Mouse (Mus musculus): ENCODE measurements at regions not wholly inside any gene's neighbourhood (a gene's known extent, or its start where the extent isn't known, plus 50 kb on each side); places are given as distances from the start of the nearest gene placed in this dataset.

DNA sequence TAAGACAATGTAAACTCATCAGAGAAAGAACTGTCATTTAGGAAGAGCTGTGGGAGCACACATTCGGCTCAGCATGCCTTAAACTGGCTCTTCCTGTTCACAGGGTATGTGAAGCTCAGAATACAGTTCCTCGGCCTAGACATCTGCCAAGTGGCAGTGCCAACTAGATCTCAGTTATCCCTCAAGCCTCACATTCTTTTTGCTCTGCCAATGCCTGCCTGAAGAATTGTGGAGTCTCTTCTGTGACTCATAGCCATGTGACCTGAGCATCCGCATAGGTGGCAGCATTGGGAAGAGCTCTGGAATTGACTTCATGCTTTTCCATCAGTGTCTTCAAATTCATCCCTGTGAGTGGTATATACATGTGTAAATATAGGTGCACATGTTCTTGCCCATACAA lies 59.7 kb downstream of the Prlhr start:
- 90% methylated on average over 3 of the region's 3 CpGs for WGBS
- H3K4me1 ChIP-seq (replicated peaks) = no peaks in the 10 kb centered on the region
- H3K9ac ChIP-seq = no peak overlapping the region

DNA sequence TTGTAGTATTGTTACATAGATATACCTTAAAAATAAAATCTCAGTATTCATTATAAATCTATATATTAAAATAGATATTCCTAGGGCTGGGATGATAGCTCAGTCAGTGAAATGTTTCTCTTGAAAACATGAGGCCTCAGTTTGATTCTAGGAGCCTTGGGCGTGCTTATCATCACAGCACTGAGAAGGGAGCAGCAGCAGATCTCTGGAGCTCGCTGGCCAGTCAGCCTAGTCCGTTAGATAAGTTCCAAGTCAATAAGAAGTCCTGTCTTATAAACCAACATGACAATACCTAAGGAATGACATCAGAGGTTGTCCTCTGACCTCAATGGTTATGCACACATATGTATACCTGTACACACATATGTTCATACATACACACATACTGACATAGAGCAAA lies 68.7 kb downstream of the Prlhr start:
- no peak overlapping the region for H3K4me2 ChIP-seq
- no peaks in the 10 kb centered on the region for H3K36me3 ChIP-seq
- no peak for ATAC-seq (ENCODE audit: low read depth)
- WGBS = 85% methylated on average over 3 of the region's 3 CpGs
- no peak overlapping the region for H3K4me3 ChIP-seq
- no peak overlapping the region for H3K27ac ChIP-seq (replicated peaks)
- no peak overlapping the region for H3K9ac ChIP-seq
- H3K4me1 ChIP-seq (replicated peaks) = no peaks in the 10 kb centered on the region
- no peaks in the 10 kb centered on the region for H3K27me3 ChIP-seq
- H3K9me3 ChIP-seq = no peaks in the 10 kb centered on the region

More for the DNA sequence above, 59.7 kb downstream of the Prlhr start:
- no peaks in the 10 kb centered on the region for H3K36me3 ChIP-seq
- no peaks in the 10 kb centered on the region for H3K27me3 ChIP-seq
- no peak overlapping the region for H3K4me2 ChIP-seq
- H3K9me3 ChIP-seq = no peaks in the 10 kb centered on the region
- no peak overlapping the region for H3K27ac ChIP-seq (replicated peaks)
- H3K4me3 ChIP-seq = no peak overlapping the region
- ATAC-seq (ENCODE audit: low read depth) = no peak

DNA sequence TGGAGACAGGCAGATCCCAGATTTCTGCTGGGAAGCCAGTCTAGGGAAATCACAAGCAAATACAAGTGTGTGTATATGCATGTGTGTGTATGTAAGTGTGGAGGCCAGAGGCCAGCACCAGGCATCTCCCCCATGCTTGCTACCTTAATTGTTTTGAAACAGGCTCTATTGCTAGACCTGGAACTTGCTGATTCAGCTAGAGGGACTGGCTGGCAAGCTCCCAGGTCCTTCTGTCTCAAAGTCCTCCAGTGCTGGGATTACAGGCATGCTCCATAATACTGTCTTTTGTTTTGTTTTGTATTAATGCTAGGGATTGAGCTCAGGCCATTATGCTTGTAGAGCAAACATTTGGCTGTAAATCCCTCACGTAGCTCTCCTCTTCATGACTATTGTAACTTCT lies 70.4 kb downstream of the Prlhr start:
- H3K27me3 ChIP-seq = no peaks in the 10 kb centered on the region
- H3K36me3 ChIP-seq = no peaks in the 10 kb centered on the region
- H3K4me2 ChIP-seq = no peak overlapping the region
- H3K9ac ChIP-seq = no peak overlapping the region
- WGBS = 54% methylated on average over 1 of the region's 1 CpGs
- no peak overlapping the region for H3K4me3 ChIP-seq
- no peak for ATAC-seq (ENCODE audit: low read depth)
- no peaks in the 10 kb centered on the region for H3K9me3 ChIP-seq
- H3K4me1 ChIP-seq (replicated peaks) = no peaks in the 10 kb centered on the region
- H3K27ac ChIP-seq (replicated peaks) = no peak overlapping the region

DNA sequence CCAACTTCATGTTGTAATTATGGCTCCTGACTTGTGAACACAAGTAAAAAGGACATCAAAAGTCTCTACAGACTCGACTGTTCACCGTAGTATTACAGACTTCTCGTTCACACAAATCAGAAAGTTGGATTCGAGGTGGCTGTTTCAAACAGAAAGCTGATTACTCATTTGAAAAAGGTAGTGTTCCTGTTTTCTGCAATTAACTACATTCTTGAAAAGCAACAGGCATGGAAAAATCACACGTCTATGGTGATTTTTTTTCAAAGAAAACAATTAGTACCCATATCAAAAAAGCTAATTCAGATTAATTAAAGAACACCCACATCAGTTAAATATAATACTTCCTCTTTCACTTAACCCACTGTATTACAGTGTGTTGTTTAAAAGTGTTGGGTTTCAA lies 71.5 kb downstream of the Prlhr start:
- ATAC-seq (ENCODE audit: low read depth) = no peak
- Histone ChIP-seq H3K27me3 (no peaks in the 10 kb centered on the region), H3K4me1 (replicated peaks) (no peaks in the 10 kb centered on the region), H3K9me3 (no peaks in the 10 kb centered on the region), H3K9ac (no peak overlapping the region), H3K36me3 (no peaks in the 10 kb centered on the region), H3K4me3 (no peak overlapping the region), H3K4me2 (no peak overlapping the region), H3K27ac (replicated peaks) (no peak overlapping the region)
- WGBS = 87% methylated on average over 5 of the region's 5 CpGs

DNA sequence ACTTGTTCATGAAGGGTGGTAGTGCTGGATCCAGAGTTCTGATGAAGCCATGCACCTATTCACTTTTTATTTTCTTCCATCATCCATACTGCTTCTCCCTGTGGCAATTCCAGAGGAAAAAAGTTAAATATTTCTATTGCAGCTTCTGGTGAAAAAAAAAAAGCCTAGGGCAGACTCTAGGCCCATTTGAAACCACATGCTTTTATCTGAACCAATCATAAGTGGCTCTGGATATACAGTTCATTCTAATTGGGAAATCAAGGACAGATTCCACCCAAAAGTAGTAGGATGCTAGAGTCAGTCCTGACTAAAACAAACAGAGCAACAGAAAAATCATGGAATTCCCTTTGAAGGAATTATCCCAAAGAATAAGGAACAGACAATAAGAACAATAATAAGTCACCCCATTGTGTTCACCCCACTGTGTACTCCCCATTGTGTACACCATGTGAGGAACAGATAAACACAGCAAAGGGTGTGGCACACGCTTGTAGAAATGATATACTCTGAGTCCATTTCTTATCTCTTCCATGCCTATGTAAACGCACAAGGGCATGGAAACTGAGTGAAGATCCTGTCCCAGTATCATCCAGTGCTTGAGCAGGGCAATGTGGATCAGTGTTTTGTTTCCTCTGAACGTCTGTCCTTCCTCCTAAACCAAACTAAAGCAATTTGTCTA lies 81.4 kb downstream of the Prlhr start:
- Histone ChIP-seq H3K36me3 (no peaks in the 10 kb centered on the region), H3K27me3 (no peaks in the 10 kb centered on the region), H3K4me2 (no peak overlapping the region), H3K4me1 (replicated peaks) (no peaks in the 10 kb centered on the region), H3K9me3 (no peaks in the 10 kb centered on the region), H3K9ac (no peak overlapping the region), H3K4me3 (no peak overlapping the region), H3K27ac (replicated peaks) (no peak overlapping the region)
- ATAC-seq (ENCODE audit: low read depth) = no peak
- 75% methylated on average over 3 of the region's 3 CpGs for WGBS

DNA sequence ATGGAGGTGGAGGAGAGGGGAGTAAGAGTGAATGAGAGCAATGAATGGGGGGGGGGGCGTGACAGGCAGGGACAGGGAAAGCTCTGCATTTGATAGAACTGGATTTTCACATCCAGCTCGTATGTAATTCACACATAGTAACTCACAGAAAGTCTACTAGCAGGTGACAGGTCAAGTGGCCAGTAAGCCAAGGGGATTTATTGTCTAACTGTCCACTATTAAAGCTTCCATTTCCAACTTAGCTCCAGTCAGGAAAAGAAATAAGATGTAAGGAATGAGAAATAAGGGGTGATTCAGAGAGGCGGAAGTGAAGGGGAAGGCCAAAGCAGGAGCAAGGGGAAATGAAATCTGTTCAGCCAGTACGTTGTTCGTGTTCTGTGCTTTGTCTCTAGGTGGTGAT lies 83.4 kb downstream of the Prlhr start:
- H3K9me3 ChIP-seq = no peaks in the 10 kb centered on the region
- no peak overlapping the region for H3K27ac ChIP-seq (replicated peaks)
- no peak overlapping the region for H3K9ac ChIP-seq
- WGBS = 75% methylated on average over 5 of the region's 5 CpGs
- no peaks in the 10 kb centered on the region for H3K36me3 ChIP-seq
- ATAC-seq (ENCODE audit: low read depth) = no peak
- no peaks in the 10 kb centered on the region for H3K4me1 ChIP-seq (replicated peaks)
- no peak overlapping the region for H3K4me3 ChIP-seq
- no peak overlapping the region for H3K4me2 ChIP-seq
- H3K27me3 ChIP-seq = no peaks in the 10 kb centered on the region

DNA sequence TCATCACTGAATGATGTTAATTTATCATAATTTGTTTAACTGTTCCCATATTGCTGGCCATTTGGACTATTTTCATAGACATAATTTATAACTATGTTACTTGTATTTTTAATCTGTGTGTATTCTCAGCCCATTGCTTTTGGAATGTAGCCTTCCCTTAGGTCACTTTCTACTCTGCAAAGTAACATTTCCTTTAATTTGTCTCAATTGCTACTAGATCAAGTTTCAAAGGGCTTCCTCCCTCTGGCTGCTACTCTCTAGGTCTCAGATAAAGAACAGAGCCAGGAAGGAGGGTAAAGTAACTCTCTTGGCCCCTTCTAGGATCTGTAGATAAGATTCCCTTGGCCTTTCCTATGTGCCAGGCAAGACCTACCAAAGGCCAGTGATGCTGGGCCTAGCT lies 85.4 kb downstream of the Prlhr start:
- Histone ChIP-seq H3K36me3 (no peaks in the 10 kb centered on the region), H3K9ac (no peak overlapping the region), H3K27ac (replicated peaks) (no peak overlapping the region), H3K4me2 (no peak overlapping the region), H3K9me3 (no peaks in the 10 kb centered on the region), H3K4me3 (no peak overlapping the region), H3K27me3 (no peaks in the 10 kb centered on the region), H3K4me1 (replicated peaks) (no peaks in the 10 kb centered on the region)
- ATAC-seq (ENCODE audit: low read depth) = no peak

DNA sequence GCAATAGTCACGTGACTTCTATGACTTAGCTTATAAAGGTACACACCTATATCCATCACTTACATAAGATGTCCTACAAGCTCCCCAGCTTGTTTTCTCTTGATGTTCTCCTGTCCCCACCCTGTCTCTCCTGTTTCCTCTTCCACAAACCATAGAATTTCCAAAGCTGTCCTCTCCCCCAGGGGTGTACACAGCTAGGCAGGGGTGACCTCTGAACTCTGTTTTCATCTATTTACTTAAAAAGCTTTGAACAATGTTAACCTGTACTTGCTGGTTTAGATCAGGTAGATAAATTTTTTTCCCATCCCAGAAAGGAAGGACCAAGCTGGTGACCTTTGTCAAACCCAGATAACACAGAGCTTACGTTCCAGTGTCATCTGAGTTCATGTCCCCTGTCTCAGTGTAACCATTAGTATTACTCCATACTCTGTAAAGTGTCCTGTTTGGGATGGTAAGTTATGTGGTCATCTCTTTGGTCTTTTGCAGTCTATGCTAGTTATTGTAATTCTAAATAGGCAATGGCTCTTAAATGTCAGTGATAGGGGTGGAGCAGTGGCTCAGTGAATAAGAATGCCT lies 89.0 kb downstream of the Prlhr start:
- WGBS = 85% methylated on average over 2 of the region's 2 CpGs
- no peaks in the 10 kb centered on the region for H3K27me3 ChIP-seq
- no peak overlapping the region for H3K4me3 ChIP-seq
- no peaks in the 10 kb centered on the region for H3K4me1 ChIP-seq (replicated peaks)
- H3K36me3 ChIP-seq = no peaks in the 10 kb centered on the region
- no peak for ATAC-seq (ENCODE audit: low read depth)
- H3K9ac ChIP-seq = no peak overlapping the region
- H3K27ac ChIP-seq (replicated peaks) = no peak overlapping the region
- H3K4me2 ChIP-seq = no peak overlapping the region
- H3K9me3 ChIP-seq = no peaks in the 10 kb centered on the region

DNA sequence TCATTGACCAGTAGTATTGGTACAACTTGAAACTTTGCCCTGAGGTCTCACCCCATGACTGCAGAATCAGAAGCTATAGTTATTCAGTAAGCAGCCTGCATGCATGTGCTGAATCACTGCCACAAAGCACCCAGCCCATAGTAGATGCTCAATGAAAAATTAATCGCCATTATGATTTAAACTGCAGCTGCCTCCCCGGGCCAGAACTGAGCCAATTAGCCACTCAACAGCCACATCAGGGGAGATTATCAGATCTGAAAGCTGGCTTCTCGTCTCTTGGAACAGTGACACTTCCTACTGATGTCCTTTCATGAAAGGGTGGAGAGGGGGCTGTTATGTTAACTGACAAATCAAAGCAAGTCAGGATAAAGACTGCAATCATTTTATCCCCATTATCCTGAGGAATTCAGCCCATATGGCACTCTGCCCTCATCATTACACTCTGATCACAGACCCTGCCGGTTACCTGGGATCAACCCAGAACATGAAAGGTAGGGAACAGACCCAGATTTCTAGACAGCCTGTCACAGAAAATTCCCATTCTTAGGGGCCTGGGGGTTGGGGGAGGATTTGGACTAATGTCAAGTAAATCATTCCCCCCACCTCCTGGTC lies 104.0 kb downstream of the Prlhr start:
- no peak overlapping the region for H3K4me3 ChIP-seq
- no peak for ATAC-seq (ENCODE audit: low read depth)
- 48% methylated on average over 4 of the region's 4 CpGs for WGBS

DNA sequence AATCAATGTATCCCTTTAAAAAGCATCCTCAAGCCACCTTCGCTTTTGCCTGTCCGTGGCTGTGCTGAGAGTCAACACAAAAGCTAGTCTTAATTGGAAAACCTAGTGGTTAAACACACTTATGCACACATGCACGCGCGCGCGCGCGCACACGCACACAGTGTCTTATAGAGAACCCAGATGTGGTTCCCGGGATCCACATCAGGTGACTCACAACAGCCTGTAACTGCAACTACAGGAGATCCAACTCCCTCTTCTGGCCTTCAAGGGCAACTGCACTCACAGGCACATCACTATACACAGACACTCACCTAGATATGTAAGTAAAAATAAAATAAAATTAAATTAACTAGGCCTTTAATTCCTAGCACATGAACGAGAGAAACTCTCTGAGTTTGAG lies 118.4 kb upstream of the Fam204a start:
- Histone ChIP-seq H3K9me3 (no peaks in the 10 kb centered on the region), H3K27ac (replicated peaks) (no peak overlapping the region), H3K27me3 (0 out of 2 replicates have a peak, but pooled peaks cover 4% of the 10 kb centered on the region), H3K4me2 (no peak overlapping the region), H3K4me3 (no peak overlapping the region), H3K36me3 (no peaks in the 10 kb centered on the region), H3K9ac (no peak overlapping the region), H3K4me1 (replicated peaks) (no peaks in the 10 kb centered on the region)
- 94% methylated on average over 12 of the region's 12 CpGs for WGBS
- no peak for ATAC-seq (ENCODE audit: low read depth)

More for the DNA sequence above, 104.0 kb downstream of the Prlhr start:
- Histone ChIP-seq H3K9ac (no peak overlapping the region), H3K27ac (replicated peaks) (no peak overlapping the region), H3K4me2 (no peak overlapping the region), H3K27me3 (no peaks in the 10 kb centered on the region), H3K36me3 (no peaks in the 10 kb centered on the region), H3K4me1 (replicated peaks) (no peaks in the 10 kb centered on the region; the same call in 1 of the 2 replicates), H3K9me3 (no peaks in the 10 kb centered on the region)

DNA sequence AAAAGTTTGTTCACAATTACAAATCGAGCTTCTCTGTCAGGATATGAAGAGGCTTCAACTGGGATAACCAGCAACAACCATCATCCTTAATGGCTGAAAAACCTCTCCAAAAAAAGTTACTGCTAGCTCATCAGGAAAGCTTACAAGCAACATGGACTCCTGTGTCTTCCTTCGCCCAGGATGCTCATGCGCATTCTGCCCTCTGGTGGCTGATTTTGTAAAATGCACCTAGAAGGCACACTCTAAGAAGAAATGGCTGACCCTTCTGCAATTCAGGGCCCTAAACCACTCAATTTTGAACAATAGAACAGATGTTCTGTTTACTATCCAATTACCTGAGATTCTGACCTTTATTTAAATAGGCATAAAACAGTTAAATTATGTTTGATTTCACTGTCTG lies 115.0 kb upstream of the Fam204a start:
- Histone ChIP-seq H3K9ac (no peak overlapping the region), H3K9me3 (no peaks in the 10 kb centered on the region), H3K4me3 (no peak overlapping the region), H3K36me3 (no peaks in the 10 kb centered on the region), H3K27ac (replicated peaks) (no peak overlapping the region), H3K4me2 (no peak overlapping the region), H3K27me3 (0 out of 2 replicates have a peak, but pooled peaks cover 4% of the 10 kb centered on the region), H3K4me1 (replicated peaks) (no peaks in the 10 kb centered on the region)
- 13% methylated on average over 3 of the region's 3 CpGs for WGBS
- ATAC-seq (ENCODE audit: low read depth) = no peak

DNA sequence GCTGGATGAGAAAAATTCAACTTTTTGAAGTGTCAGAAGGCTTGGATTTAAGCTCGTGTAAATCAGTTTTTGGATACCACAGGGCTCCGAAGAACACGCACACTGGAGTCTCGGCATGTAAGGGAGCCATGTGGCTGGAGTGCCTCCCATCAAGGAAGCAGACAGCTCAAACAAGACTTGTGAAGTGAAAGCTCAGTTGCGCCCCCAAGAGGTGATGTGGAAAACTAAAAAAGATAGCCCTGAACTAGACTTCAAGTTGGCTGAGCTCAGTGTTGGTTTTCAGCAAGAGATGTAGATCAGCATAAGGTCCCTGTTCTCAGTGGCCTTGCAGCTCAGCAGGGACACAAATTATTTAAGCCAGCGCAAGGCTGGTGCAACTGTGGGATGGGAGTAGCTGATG lies 113.7 kb upstream of the Fam204a start:
- Histone ChIP-seq H3K27me3 (peaks cover 4% of the 10 kb centered on the region; the same call in 1 of the 2 replicates), H3K9ac (no peak overlapping the region), H3K9me3 (no peaks in the 10 kb centered on the region), H3K36me3 (no peaks in the 10 kb centered on the region), H3K27ac (replicated peaks) (no peak overlapping the region), H3K4me1 (replicated peaks) (no peaks in the 10 kb centered on the region), H3K4me2 (no peak overlapping the region), H3K4me3 (no peak overlapping the region)
- WGBS = 87% methylated on average over 6 of the region's 6 CpGs
- no peak for ATAC-seq (ENCODE audit: low read depth)

DNA sequence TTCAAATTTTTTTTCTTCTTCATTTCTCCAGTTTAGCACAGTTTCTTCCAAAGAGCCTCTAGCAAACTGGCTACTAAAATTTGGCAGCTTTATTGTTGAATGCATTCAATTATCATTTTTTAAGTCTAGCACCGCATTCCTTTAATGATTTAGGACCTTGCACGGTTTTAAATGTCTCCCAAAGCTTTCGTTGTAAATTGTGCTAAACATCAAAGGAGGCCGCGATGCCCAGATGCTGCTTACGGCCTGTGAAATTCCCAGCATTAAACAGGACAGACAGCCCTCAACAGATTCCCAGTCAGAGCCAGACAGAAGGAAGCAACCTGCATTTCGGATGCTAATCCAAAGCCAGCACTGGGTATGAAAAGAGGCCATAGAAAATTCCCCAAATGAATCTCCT lies 108.0 kb upstream of the Fam204a start:
- 17% methylated on average over 7 of the region's 7 CpGs for WGBS
- Histone ChIP-seq H3K4me3 (no peak overlapping the region), H3K9me3 (no peaks in the 10 kb centered on the region), H3K4me2 (no peak overlapping the region), H3K27ac (replicated peaks) (no peak overlapping the region), H3K9ac (no peak overlapping the region), H3K27me3 (no peaks in the 10 kb centered on the region; the same call in 1 of the 2 replicates), H3K36me3 (no peaks in the 10 kb centered on the region), H3K4me1 (replicated peaks) (peaks cover 4% of the 10 kb centered on the region)
- no peak for ATAC-seq (ENCODE audit: low read depth)
